Mouse (Mus musculus) MEL-GATA-1-ER (cell line): ENCODE measurements around the gene Hoxa3.

Experiments
- DNase-seq: peaks from one replicate; pipeline ENCODE4 v3.0.0-alpha.2; 2012; ENCODE audit warnings: low read depth; ENCODE audit errors: extremely low read depth

Gene Hoxa3

GRCm38 (mm10) chr6:52232984-52233545, 19.9 kb upstream of the Hoxa3 start:
- no peak for DNase-seq

GRCm38 (mm10) chr6:52232568-52232965, 19.4 kb upstream of the Hoxa3 start:
- DNase-seq, result no peak

DNA sequence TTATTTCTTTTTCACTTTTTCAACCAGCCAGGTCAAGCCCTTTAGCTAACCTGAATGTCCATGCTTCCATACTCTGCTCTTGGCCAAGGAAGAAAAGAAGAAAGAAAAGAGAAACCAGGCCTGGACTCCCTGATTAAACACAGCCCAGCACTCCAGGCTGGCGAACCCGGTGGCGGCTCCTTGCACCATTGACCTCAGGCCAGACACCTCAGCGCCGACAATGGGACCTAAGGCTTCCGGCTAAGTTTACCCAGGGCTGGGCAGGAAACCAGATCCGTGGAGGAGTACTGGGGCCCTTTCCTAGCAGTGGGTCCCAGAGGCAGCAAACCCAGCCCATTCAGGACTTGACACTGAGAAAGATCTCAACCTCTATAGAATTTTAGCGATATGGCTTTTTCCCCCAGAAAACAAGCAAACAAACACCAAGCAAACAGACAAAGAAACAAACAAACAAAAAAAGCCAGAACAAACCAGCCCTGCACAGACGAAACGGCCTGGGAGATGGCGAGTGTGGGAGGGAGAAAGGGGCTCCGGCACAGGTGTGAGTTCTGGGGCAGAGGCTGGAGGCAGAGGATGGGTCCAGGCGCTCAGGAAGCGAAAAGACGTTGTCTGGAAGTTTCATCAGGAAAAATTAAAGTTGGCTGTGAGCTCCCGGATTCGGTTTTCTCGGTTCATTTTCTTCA, 18.9 kb upstream of the Hoxa3 start:
- no peak for DNase-seq

- DNase-seq, result no peak
Measured at GRCm38 (mm10) chr6:52230516-52231165, 17.5 kb upstream of the Hoxa3 start, which contains the start of gene Hoxa9. Hoxa9 (minus strand) TSS chr6:52231089.

DNA sequence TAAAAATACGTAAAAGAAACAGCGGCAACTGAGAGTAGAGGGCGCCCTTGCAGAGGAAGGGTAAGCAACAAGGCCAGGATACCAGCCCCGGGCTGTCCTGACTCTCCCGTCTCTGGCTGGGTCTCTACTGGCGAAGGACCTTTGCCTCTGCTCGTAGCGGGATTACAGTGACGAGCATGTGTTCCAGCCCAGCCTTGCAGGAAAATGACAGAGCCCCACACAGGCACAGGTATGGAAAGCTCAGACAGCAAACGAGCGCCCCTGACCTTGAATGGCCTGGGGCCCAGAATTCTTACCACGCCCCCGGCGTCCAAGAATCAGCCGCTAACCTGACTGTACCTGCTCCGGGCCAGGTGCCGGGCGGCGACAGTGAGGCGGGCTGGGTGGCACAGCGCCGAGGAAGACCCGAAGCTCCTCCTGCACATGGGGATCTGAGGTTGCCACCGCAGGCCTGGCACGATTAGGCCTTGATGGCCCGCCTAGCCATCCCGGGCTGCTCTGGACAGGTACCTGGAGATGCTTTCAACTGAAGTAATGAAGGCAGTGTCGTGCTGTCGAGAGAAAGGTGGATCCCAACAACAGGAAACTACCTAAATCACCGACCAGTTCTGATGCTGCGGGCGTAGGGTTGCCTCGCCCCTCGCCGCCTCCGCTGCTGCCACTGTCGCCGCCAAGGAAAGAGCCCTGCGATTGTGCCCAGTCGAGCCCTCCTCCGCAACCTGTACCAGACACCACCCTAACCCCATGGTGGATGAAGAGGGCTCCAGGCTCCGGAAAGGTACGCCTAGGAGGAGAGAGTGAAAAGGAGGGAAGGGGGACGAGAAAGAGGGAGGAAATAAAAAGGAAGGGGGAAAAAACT, 16.7 kb upstream of the Hoxa3 start:
- DNase-seq, result no peak

GRCm38 (mm10) chr6:52228475-52229465, 15.6 kb upstream of the Hoxa3 start:
- no peak for DNase-seq

DNA sequence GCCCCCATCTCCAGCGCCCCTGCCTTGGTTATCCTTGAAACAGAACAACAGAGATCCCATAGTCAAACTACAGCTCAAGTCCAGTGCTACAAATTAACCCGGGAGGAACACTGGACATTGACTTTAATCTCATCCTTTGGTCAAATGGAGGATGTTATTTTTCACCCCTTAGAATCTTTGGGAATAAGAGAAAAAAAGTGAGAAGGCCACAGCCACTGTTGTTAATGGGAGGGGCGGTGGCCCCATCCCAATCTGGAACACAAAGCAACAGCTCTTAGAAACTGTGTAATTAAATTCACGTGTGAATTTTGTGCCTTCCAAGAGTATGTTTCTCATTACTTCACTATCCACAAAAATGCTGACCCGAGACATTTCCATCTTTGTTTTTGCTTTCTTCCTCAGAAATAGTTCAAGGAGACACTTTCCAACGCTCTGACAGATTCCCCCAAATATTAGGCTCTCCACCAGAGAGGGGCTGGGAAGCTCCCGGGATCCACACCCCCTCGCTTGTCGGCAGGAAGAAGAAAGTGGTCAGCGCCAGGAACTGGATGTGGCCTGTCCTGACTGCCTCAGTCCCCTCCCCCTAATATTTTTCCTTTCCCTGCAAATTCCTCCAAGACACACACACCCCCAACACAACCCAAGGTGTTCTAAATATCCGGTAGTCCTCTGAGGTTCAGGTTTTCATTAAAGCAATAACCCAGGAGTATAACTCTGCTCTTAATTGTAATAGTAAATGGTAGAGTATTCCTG, 14.5 kb upstream of the Hoxa3 start:
- no peak for DNase-seq

DNA sequence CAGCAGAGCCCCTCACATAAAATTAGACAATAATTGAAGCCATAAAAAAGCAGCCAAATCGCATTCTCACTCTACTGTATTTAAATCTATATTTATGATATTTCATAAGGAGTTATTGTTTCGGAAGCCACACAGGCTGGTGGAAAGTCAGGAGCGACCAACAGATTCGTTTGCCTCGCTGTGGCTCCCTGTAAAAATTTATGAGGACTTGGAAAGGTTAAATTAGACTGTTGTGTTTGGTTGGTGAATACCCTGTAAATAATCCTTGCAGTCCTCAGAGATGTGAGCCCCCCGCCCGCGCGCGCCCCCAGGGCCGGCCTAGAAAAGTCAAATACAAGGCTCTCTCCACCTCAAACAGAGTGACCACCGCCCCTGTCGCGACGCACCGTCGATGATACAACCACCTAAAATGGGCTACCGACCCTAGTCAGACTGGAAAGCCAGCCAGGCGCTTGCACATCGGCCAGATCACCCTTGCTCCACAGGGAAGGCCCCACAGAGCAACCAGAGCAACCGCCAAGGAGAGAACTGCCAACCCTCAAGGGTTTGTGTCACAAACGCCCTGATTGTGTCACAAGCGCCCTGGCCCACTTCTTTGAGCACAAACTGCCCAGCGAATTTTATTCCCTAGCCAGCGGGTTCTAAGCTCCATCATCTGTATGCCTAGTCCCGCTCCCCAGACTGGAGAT, 13.6 kb upstream of the Hoxa3 start:
- DNase-seq, result no peak

DNA sequence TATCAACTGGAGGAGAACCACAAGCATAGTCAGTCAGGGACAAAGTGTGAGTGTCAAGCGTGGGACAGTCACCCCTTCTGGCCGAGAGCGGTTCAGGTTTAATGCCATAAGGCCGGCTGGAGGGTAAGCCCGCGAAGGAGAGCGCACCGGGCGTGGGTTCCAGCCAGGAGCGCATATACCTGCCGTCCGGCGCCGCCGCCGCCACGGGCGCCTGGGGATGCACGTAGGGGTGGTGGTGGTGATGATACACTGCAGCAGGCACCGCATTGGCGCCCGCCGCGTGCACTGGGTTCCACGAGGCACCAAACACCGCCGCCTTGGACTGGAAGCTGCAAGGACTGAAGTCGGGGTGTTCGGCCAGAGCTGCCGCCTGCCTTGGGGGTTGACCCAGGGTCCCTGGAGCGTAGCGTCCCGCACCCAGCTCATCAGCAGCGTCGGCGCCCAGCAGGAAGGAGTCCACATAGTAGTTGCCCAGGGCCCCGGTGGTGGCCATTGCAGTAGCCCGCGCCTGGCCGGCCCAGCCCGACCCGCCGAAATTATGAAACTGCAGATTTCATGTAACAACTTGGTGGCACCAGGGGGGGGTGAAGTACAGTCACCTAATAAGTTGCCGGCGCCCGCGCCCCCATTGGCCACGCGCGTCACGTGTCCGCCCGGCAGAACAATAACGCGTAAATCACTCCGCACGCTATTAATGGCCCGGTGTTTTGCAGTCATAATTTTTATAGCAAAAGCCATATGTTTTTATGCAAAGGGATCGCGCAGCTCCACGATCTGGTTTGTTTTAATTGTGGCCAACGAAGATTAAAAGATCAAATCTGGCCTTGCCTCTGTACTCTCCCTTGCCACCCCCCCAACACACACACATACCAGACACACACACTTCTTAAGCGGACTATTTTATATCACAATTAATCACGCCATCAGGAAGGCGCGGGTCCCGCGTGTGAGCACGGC, 12.8 kb upstream of the Hoxa3 start:
- DNase-seq, result no peak

DNA sequence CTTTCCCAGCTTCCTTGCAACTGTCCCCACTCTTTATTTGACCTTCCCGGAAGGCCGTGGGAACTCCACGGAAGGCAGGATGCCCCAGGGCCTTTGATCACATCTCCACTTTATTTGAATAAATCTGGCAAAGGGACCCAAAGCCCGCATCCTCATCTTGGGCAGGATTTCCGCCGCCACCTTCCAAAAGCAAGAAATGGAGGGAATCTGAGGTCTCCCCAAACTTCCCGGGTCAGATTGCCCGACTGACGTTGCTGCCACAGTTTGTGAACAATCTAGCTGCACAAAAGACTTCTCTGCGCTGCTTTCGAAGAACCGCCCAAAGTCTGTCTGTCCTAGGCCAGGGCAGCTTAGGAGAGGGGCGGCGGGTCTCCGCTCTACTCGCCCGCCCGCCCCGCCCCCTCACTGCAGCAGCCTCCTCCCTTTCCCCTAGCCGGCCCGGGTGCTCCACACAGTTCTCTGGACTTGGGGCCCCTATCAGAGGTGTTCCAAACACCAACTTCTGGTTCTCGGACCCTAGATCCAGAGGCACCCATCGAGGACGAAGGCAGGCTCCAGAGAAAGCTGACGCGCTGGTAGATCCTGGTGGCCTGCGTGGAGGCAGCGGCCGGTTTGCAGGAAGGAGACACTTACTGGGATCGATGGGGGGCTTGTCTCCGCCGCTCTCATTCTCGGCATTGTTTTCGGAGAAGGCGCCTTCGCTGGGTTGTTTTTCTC, 11.9 kb upstream of the Hoxa3 start:
- DNase-seq, result no peak

GRCm38 (mm10) chr6:52223939-52224760, 11.0 kb upstream of the Hoxa3 start:
- DNase-seq, result no peak

GRCm38 (mm10) chr6:52222729-52223128, 9.6 kb upstream of the Hoxa3 start:
- DNase-seq, result no peak

- DNase-seq, result no peak
Measured at GRCm38 (mm10) chr6:52221993-52222685, 9.0 kb upstream of the Hoxa3 start.

- peak; percentile 53 for DNase-seq
Measured at GRCm38 (mm10) chr6:52221337-52221992, 8.3 kb upstream of the Hoxa3 start, which contains the start of gene Hoxa7. Hoxa7 (minus strand) TSS chr6:52221854.

DNA sequence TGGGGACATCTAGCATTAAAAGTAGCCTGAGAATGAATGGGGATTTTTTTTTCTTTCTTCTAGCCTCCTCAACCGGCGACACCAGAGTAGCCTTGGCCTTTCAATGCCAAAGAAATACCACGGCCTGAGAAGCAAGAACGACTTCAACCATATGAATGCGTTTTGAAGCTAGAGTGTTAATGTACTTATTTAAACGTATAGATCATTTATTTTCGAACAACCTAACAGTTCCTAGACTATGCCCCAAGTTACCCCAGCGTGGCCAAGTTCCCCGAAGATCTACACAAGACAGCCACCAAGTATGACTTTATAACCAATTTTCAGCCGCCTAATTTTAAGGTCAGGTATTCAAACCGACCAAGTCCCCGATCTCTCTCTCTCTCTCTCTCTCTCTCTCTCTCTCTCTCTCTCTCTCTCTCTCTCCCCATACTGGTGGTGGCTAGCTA, 7.8 kb upstream of the Hoxa3 start:
- DNase-seq, result peak; percentile 10
